Mouse (Mus musculus): ENCODE results near the gene Rplp1. TPM values are rescaled to one million over a fixed set of nuclear protein-coding genes. Genes with fewer than 3 reads are reported as not detected.

Rplp1 gene
- polyA plus RNA-seq, 1 experiment, result 6,021 TPM

- H3K36me3 ChIP-seq (ENCODE audit: control insufficient read depth, insufficient read depth, low read length, poor library complexity, severe bottlenecking), result peaks cover 24% of the 10 kb centered on the region
Measured at GRCm38 (mm10) chr9:61909633-61910032, 4.7 kb downstream of the Rplp1 start.

GRCm38 (mm10) chr9:61908832-61909407, 5.4 kb downstream of the Rplp1 start:
- Histone ChIP-seq H3K36me3 (ENCODE audit: control insufficient read depth, insufficient read depth, low read length, poor library complexity, severe bottlenecking) (peaks cover 23% of the 10 kb centered on the region), H3K9ac (ENCODE audit: low read depth, poor library complexity, severe bottlenecking) (no peak overlapping the region), H3K4me1 (ENCODE audit: control insufficient read depth, insufficient read depth, low read length) (no peaks in the 10 kb centered on the region), H3K4me3 (ENCODE audit: low read depth, low read length) (no peak overlapping the region), H3K27me3 (ENCODE audit: control insufficient read depth, insufficient read depth, low read length, poor library complexity, severe bottlenecking) (no peaks in the 10 kb centered on the region), H3K9me3 (replicated peaks; ENCODE audit: control insufficient read depth, insufficient read depth, low read length, poor library complexity, severe bottlenecking) (no peaks in the 10 kb centered on the region), H3K27ac (ENCODE audit: insufficient read depth, low read length) (no peak overlapping the region)
- TF ChIP-seq POLR2A (IDR thresholded peaks at IDR 0.05; ENCODE audit: insufficient read depth, low read length) (no peak), EP300 (IDR thresholded peaks at IDR 0.05; ENCODE audit: insufficient read depth, low read depth, low read length) (no peak), CTCF (IDR thresholded peaks at IDR 0.05; ENCODE audit: low read depth, low read length) (no peak)

More at GRCm38 (mm10) chr9:61909633-61910032, 4.7 kb downstream of the Rplp1 start:
- TF ChIP-seq EP300 (IDR thresholded peaks at IDR 0.05; ENCODE audit: insufficient read depth, low read depth, low read length) (no peak), POLR2A (IDR thresholded peaks at IDR 0.05; ENCODE audit: insufficient read depth, low read length) (no peak), CTCF (IDR thresholded peaks at IDR 0.05; ENCODE audit: low read depth, low read length) (no peak)
- Histone ChIP-seq H3K9me3 (replicated peaks; ENCODE audit: control insufficient read depth, insufficient read depth, low read length, poor library complexity, severe bottlenecking) (no peaks in the 10 kb centered on the region), H3K4me1 (ENCODE audit: control insufficient read depth, insufficient read depth, low read length) (no peaks in the 10 kb centered on the region), H3K27me3 (ENCODE audit: control insufficient read depth, insufficient read depth, low read length, poor library complexity, severe bottlenecking) (no peaks in the 10 kb centered on the region), H3K9ac (ENCODE audit: low read depth, poor library complexity, severe bottlenecking) (no peak overlapping the region), H3K4me3 (ENCODE audit: low read depth, low read length) (no peak overlapping the region), H3K27ac (ENCODE audit: insufficient read depth, low read length) (no peak overlapping the region)

- Histone ChIP-seq H3K27me3 (ENCODE audit: control insufficient read depth, insufficient read depth, low read length, poor library complexity, severe bottlenecking) (no peaks in the 10 kb centered on the region), H3K4me3 (ENCODE audit: low read depth, low read length) (no peak overlapping the region), H3K4me1 (ENCODE audit: control insufficient read depth, insufficient read depth, low read length) (no peaks in the 10 kb centered on the region), H3K27ac (ENCODE audit: insufficient read depth, low read length) (no peak overlapping the region), H3K9ac (ENCODE audit: low read depth, poor library complexity, severe bottlenecking) (no peak overlapping the region), H3K36me3 (ENCODE audit: control insufficient read depth, insufficient read depth, low read length, poor library complexity, severe bottlenecking) (peaks cover 17% of the 10 kb centered on the region), H3K9me3 (replicated peaks; ENCODE audit: control insufficient read depth, insufficient read depth, low read length, poor library complexity, severe bottlenecking) (no peaks in the 10 kb centered on the region)
- TF ChIP-seq EP300 (IDR thresholded peaks at IDR 0.05; ENCODE audit: insufficient read depth, low read depth, low read length) (no peak), POLR2A (IDR thresholded peaks at IDR 0.05; ENCODE audit: insufficient read depth, low read length) (no peak), CTCF (IDR thresholded peaks at IDR 0.05; ENCODE audit: low read depth, low read length) (no peak)
Measured at GRCm38 (mm10) chr9:61908341-61908740, 6.0 kb downstream of the Rplp1 start.

- no peak overlapping the region for H3K9ac ChIP-seq (ENCODE audit: low read depth, poor library complexity, severe bottlenecking)
- H3K4me3 ChIP-seq (ENCODE audit: low read depth, low read length), result no peak overlapping the region
- TF ChIP-seq EP300 (IDR thresholded peaks at IDR 0.05; ENCODE audit: insufficient read depth, low read depth, low read length) (no peak), POLR2A (IDR thresholded peaks at IDR 0.05; ENCODE audit: insufficient read depth, low read length) (no peak), CTCF (IDR thresholded peaks at IDR 0.05; ENCODE audit: low read depth, low read length) (no peak)
- no peaks in the 10 kb centered on the region for H3K4me1 ChIP-seq (ENCODE audit: control insufficient read depth, insufficient read depth, low read length)
- peaks cover 11% of the 10 kb centered on the region for H3K36me3 ChIP-seq (ENCODE audit: control insufficient read depth, insufficient read depth, low read length, poor library complexity, severe bottlenecking)
- no peaks in the 10 kb centered on the region for H3K27me3 ChIP-seq (ENCODE audit: control insufficient read depth, insufficient read depth, low read length, poor library complexity, severe bottlenecking)
- H3K27ac ChIP-seq (ENCODE audit: insufficient read depth, low read length), result no peak overlapping the region
- H3K9me3 ChIP-seq (replicated peaks; ENCODE audit: control insufficient read depth, insufficient read depth, low read length, poor library complexity, severe bottlenecking), result no peaks in the 10 kb centered on the region
Measured at GRCm38 (mm10) chr9:61907621-61908295, 6.6 kb downstream of the Rplp1 start.

- H3K9me3 ChIP-seq (replicated peaks; ENCODE audit: control insufficient read depth, insufficient read depth, low read length, poor library complexity, severe bottlenecking), result no peaks in the 10 kb centered on the region
- H3K27me3 ChIP-seq (ENCODE audit: control insufficient read depth, insufficient read depth, low read length, poor library complexity, severe bottlenecking), result no peaks in the 10 kb centered on the region
- TF ChIP-seq EP300 (IDR thresholded peaks at IDR 0.05; ENCODE audit: insufficient read depth, low read depth, low read length), result peak; percentile 29; the same call in 1 of the 2 replicates
- peak; percentile 88 for TF ChIP-seq CTCF (IDR thresholded peaks at IDR 0.05; ENCODE audit: low read depth, low read length)
- no peak for TF ChIP-seq POLR2A (IDR thresholded peaks at IDR 0.05; ENCODE audit: insufficient read depth, low read length)
- no peak overlapping the region for H3K9ac ChIP-seq (ENCODE audit: low read depth, poor library complexity, severe bottlenecking)
- H3K36me3 ChIP-seq (ENCODE audit: control insufficient read depth, insufficient read depth, low read length, poor library complexity, severe bottlenecking), result peaks cover 3% of the 10 kb centered on the region
- no peak overlapping the region for H3K4me3 ChIP-seq (ENCODE audit: low read depth, low read length)
- H3K4me1 ChIP-seq (ENCODE audit: control insufficient read depth, insufficient read depth, low read length), result no peaks in the 10 kb centered on the region
- no peak overlapping the region for H3K27ac ChIP-seq (ENCODE audit: insufficient read depth, low read length)
Measured at GRCm38 (mm10) chr9:61906912-61907311, 7.4 kb downstream of the Rplp1 start.

GRCm38 (mm10) chr9:61905576-61905975, 8.8 kb downstream of the Rplp1 start:
- TF ChIP-seq POLR2A (IDR thresholded peaks at IDR 0.05; ENCODE audit: insufficient read depth, low read length) (no peak), CTCF (IDR thresholded peaks at IDR 0.05; ENCODE audit: low read depth, low read length) (no peak), EP300 (IDR thresholded peaks at IDR 0.05; ENCODE audit: insufficient read depth, low read depth, low read length) (no peak)
- H3K36me3 ChIP-seq (ENCODE audit: control insufficient read depth, insufficient read depth, low read length, poor library complexity, severe bottlenecking), result no peaks in the 10 kb centered on the region
- no peaks in the 10 kb centered on the region for H3K4me1 ChIP-seq (ENCODE audit: control insufficient read depth, insufficient read depth, low read length)
- no peak overlapping the region for H3K4me3 ChIP-seq (ENCODE audit: low read depth, low read length)
- H3K27me3 ChIP-seq (ENCODE audit: control insufficient read depth, insufficient read depth, low read length, poor library complexity, severe bottlenecking), result no peaks in the 10 kb centered on the region
- no peak overlapping the region for H3K9ac ChIP-seq (ENCODE audit: low read depth, poor library complexity, severe bottlenecking)
- H3K9me3 ChIP-seq (replicated peaks; ENCODE audit: control insufficient read depth, insufficient read depth, low read length, poor library complexity, severe bottlenecking), result no peaks in the 10 kb centered on the region
- H3K27ac ChIP-seq (ENCODE audit: insufficient read depth, low read length), result no peak overlapping the region
